Mouse (Mus musculus) cortical plate, adult 2 months (tissue): ENCODE results near the gene Pus10.

Source experiments
- CTCF ChIP-seq: fragments of 200-500 bp; IDR thresholded peaks from 2 replicates; pipeline ENCODE4 v1.5.1; 2011; ENCODE audit warnings: mild to moderate bottlenecking, control low read depth, low read length; ENCODE audit not compliant: insufficient read depth; ENCODE audit errors: extremely low read depth
- POLR2A ChIP-seq: fragments of 200-500 bp; IDR thresholded peaks from 2 replicates; pipeline ENCODE4 v1.6.1; 2011; ENCODE audit warnings: mild to moderate bottlenecking, low read length, control low read depth; ENCODE audit not compliant: insufficient read depth; ENCODE audit errors: extremely low read depth

- no peak for TF ChIP-seq POLR2A
- no peak for TF ChIP-seq CTCF
These were observed 17.6 kb upstream of the Pus10 start for GRCm38 (mm10) chr11:23647835-23648234.
